Mouse (Mus musculus) myocyte (in vitro differentiated cells): ENCODE data around the gene Cabcoco1. TPM values are rescaled to one million over a fixed set of nuclear protein-coding genes. Genes with fewer than 3 reads are reported as not detected.

Source experiments
- H3K27me3 ChIP-seq: one replicate; pipeline ENCODE4 v1.6.1; 2011; ENCODE audit not compliant: control insufficient read depth, insufficient read depth, insufficient read length
- H3K36me3 ChIP-seq: one replicate; pipeline ENCODE4 v1.6.1; 2011; ENCODE audit not compliant: control insufficient read depth, insufficient read depth
- H3K4me2 ChIP-seq: one replicate; pipeline ENCODE4 v1.6.1; 2011; ENCODE audit warnings: low read depth, control low read depth
- H3K4me3 ChIP-seq: one replicate; pipeline ENCODE4 v1.5.1; 2011; ENCODE audit warnings: mild to moderate bottlenecking, control low read depth, moderate library complexity
- H3K79me2 ChIP-seq: one replicate; pipeline ENCODE4 v1.6.1; 2011; ENCODE audit not compliant: control insufficient read depth, insufficient read depth
- H3ac ChIP-seq: one replicate; pipeline ENCODE4 v1.6.1; 2011; ENCODE audit not compliant: control insufficient read depth, insufficient read length
- CEBPB ChIP-seq: IDR thresholded peaks from 2 replicates; pipeline ENCODE4 v1.6.1; 2011; ENCODE audit warnings: mild to moderate bottlenecking, moderate library complexity; ENCODE audit not compliant: poor library complexity, insufficient read depth, severe bottlenecking
- E2F4 ChIP-seq: IDR thresholded peaks from one replicate; pipeline ENCODE4 v1.6.1; 2011; ENCODE audit warnings: mild to moderate bottlenecking, control low read depth, moderate library complexity; ENCODE audit not compliant: insufficient read depth
- MAX ChIP-seq: IDR thresholded peaks from one replicate; pipeline ENCODE4 v1.6.1; 2011; ENCODE audit warnings: low read depth, mild to moderate bottlenecking, control low read depth
- MYOD1 ChIP-seq, 3 experiments: IDR thresholded peaks; one replicate each; pipeline ENCODE4 v1.6.1; 2011; ENCODE audit warnings: control low read depth in 2 of 3, low read depth in 2 of 3, mild to moderate bottlenecking in 2 of 3, moderate library complexity in 1 of 3; ENCODE audit not compliant: insufficient read length in 2 of 3, control insufficient read depth in 1 of 3
- MYOG ChIP-seq, 3 experiments: IDR thresholded peaks; one replicate each; pipeline ENCODE4 v1.6.1; 2011; ENCODE audit warnings: control low read depth in 2 of 3, low read depth in 2 of 3, mild to moderate bottlenecking in 2 of 3; ENCODE audit not compliant: insufficient read length in 2 of 3, control insufficient read depth in 1 of 3, insufficient read depth in 1 of 3
- POLR2A ChIP-seq: IDR thresholded peaks from one replicate; pipeline ENCODE4 v1.6.1; 2011; ENCODE audit warnings: low read depth, mild to moderate bottlenecking, control low read depth, moderate library complexity; ENCODE audit not compliant: insufficient read length
- POLR2AphosphoS2 ChIP-seq: IDR thresholded peaks from one replicate; pipeline ENCODE4 v1.6.1; 2011; ENCODE audit warnings: low read depth, control low read depth; ENCODE audit not compliant: insufficient read length
- REST ChIP-seq: IDR thresholded peaks from one replicate; pipeline ENCODE4 v1.6.1; 2011; ENCODE audit warnings: mild to moderate bottlenecking, control low read depth, moderate library complexity; ENCODE audit not compliant: insufficient read depth, insufficient read length
- SRF ChIP-seq: IDR thresholded peaks from one replicate; pipeline ENCODE4 v1.6.1; 2011; ENCODE audit warnings: low read depth; ENCODE audit not compliant: control insufficient read depth, insufficient read length
- TCF12 ChIP-seq: IDR thresholded peaks from one replicate; pipeline ENCODE4 v1.6.1; 2011; ENCODE audit warnings: mild to moderate bottlenecking, control low read depth; ENCODE audit not compliant: poor library complexity, insufficient read depth, severe bottlenecking
- TCF3 ChIP-seq: IDR thresholded peaks from one replicate; pipeline ENCODE4 v1.6.1; 2011; ENCODE audit warnings: low read depth, control low read depth; ENCODE audit not compliant: insufficient read length
- USF1 ChIP-seq: IDR thresholded peaks from one replicate; pipeline ENCODE4 v1.6.1; 2011; ENCODE audit warnings: low read depth, mild to moderate bottlenecking, control low read depth, moderate library complexity
- polyA plus RNA-seq: library from polyadenylated mRNA; unstranded; fragments of >200 nt; fragmentation: generic; extraction: Trizol; gene quantifications from one replicate; pipeline ENCODE4 v1.2.1, GENCODE M21; 2012; ENCODE audit warnings: missing spikeins

Gene Cabcoco1
- polyA plus RNA-seq, 1 experiment: not detected

GRCm38 (mm10) chr10:68417074-68417790 is 124.5 kb downstream of the Cabcoco1 start:
- no peak overlapping the region for H3K4me3 ChIP-seq
- no peaks in the 10 kb centered on the region for H3K36me3 ChIP-seq
- no peaks in the 10 kb centered on the region for H3K27me3 ChIP-seq
- H3K79me2 ChIP-seq: no peaks in the 10 kb centered on the region
- TF ChIP-seq E2F4 (no peak), MYOG (IDR thresholded peaks at IDR 0.05; ENCODE audit: control insufficient read depth in 1 of 3, insufficient read depth in 1 of 3, insufficient read length in 2 of 3, low read depth in 2 of 3) (no peak), MAX (no peak), USF1 (no peak), TCF3 (no peak), REST (no peak), POLR2AphosphoS2 (no peak), CEBPB (no peak), POLR2A (no peak), SRF (no peak), MYOD1 (IDR thresholded peaks at IDR 0.05; ENCODE audit: control insufficient read depth in 1 of 3, insufficient read length in 2 of 3, low read depth in 2 of 3) (no peak), TCF12 (no peak)
- no peak overlapping the region for H3K4me2 ChIP-seq
- no peak overlapping the region for H3ac ChIP-seq

GRCm38 (mm10) chr10:68405936-68406335 is 135.8 kb downstream of the Cabcoco1 start:
- no peaks in the 10 kb centered on the region for H3K27me3 ChIP-seq
- no peaks in the 10 kb centered on the region for H3K36me3 ChIP-seq
- no peak overlapping the region for H3K4me3 ChIP-seq
- H3ac ChIP-seq: no peak overlapping the region
- H3K79me2 ChIP-seq: no peaks in the 10 kb centered on the region
- H3K4me2 ChIP-seq: peak overlapping the region; percentile 59
- TF ChIP-seq MYOD1 (IDR thresholded peaks at IDR 0.05; ENCODE audit: control insufficient read depth in 1 of 3, insufficient read length in 2 of 3, low read depth in 2 of 3): no peak
- TF ChIP-seq MYOG (IDR thresholded peaks at IDR 0.05; ENCODE audit: control insufficient read depth in 1 of 3, insufficient read depth in 1 of 3, insufficient read length in 2 of 3, low read depth in 2 of 3): no peak
- TF ChIP-seq TCF12: no peak
- no peak for TF ChIP-seq SRF
- no peak for TF ChIP-seq E2F4
- no peak for TF ChIP-seq USF1
- no peak for TF ChIP-seq TCF3
- TF ChIP-seq POLR2A: no peak
- TF ChIP-seq MAX: no peak
- TF ChIP-seq REST: no peak
- no peak for TF ChIP-seq POLR2AphosphoS2
- TF ChIP-seq CEBPB: no peak

- TF ChIP-seq E2F4: no peak
- TF ChIP-seq REST: no peak
- TF ChIP-seq CEBPB: no peak
- TF ChIP-seq MYOG (IDR thresholded peaks at IDR 0.05; ENCODE audit: control insufficient read depth in 1 of 3, insufficient read depth in 1 of 3, insufficient read length in 2 of 3, low read depth in 2 of 3): no peak
- no peak for TF ChIP-seq MAX
- TF ChIP-seq SRF: no peak
- TF ChIP-seq TCF3: no peak
- TF ChIP-seq USF1: no peak
- TF ChIP-seq POLR2A: no peak
- H3K79me2 ChIP-seq: no peaks in the 10 kb centered on the region
- H3ac ChIP-seq: no peak overlapping the region
- H3K4me2 ChIP-seq: no peak overlapping the region
- no peaks in the 10 kb centered on the region for H3K36me3 ChIP-seq
- H3K27me3 ChIP-seq: no peaks in the 10 kb centered on the region
- H3K4me3 ChIP-seq: no peak overlapping the region
These were observed 144.9 kb downstream of the Cabcoco1 start for GRCm38 (mm10) chr10:68396786-68397185.

- Histone ChIP-seq H3ac (no peak overlapping the region), H3K79me2 (no peaks in the 10 kb centered on the region), H3K36me3 (no peaks in the 10 kb centered on the region), H3K27me3 (no peaks in the 10 kb centered on the region), H3K4me3 (no peak overlapping the region), H3K4me2 (no peak overlapping the region)
- no peak for TF ChIP-seq MYOD1 (IDR thresholded peaks at IDR 0.05; ENCODE audit: control insufficient read depth in 1 of 3, insufficient read length in 2 of 3, low read depth in 2 of 3)
- TF ChIP-seq E2F4: no peak
- TF ChIP-seq MAX: no peak
- TF ChIP-seq SRF: no peak
- no peak for TF ChIP-seq REST
- TF ChIP-seq POLR2A: no peak
- no peak for TF ChIP-seq POLR2AphosphoS2
- no peak for TF ChIP-seq MYOG (IDR thresholded peaks at IDR 0.05; ENCODE audit: control insufficient read depth in 1 of 3, insufficient read depth in 1 of 3, insufficient read length in 2 of 3, low read depth in 2 of 3)
- TF ChIP-seq USF1: no peak
- TF ChIP-seq CEBPB: no peak
- no peak for TF ChIP-seq TCF12
- TF ChIP-seq TCF3: no peak
These were observed 145.6 kb downstream of the Cabcoco1 start for GRCm38 (mm10) chr10:68396083-68396482.
